Mouse (Mus musculus) monocyte, adult 59 days (primary cell): ENCODE data around the gene Agmat. TPM values are rescaled to one million over a fixed set of nuclear protein-coding genes. Genes with fewer than 3 reads are reported as not detected.

ENCODE experiments used
- total RNA-seq, 2 experiments: library from RNA; stranded (reverse); gene quantifications; one replicate each; pipeline ENCODE4 v1.2.4; 2023

Gene Agmat
- not detected for total RNA-seq

GRCm38 (mm10) chr4:141746578-141747346, at the start of gene Agmat:
Gene Agmat (plus strand): TSS chr4:141746672.

DNA sequence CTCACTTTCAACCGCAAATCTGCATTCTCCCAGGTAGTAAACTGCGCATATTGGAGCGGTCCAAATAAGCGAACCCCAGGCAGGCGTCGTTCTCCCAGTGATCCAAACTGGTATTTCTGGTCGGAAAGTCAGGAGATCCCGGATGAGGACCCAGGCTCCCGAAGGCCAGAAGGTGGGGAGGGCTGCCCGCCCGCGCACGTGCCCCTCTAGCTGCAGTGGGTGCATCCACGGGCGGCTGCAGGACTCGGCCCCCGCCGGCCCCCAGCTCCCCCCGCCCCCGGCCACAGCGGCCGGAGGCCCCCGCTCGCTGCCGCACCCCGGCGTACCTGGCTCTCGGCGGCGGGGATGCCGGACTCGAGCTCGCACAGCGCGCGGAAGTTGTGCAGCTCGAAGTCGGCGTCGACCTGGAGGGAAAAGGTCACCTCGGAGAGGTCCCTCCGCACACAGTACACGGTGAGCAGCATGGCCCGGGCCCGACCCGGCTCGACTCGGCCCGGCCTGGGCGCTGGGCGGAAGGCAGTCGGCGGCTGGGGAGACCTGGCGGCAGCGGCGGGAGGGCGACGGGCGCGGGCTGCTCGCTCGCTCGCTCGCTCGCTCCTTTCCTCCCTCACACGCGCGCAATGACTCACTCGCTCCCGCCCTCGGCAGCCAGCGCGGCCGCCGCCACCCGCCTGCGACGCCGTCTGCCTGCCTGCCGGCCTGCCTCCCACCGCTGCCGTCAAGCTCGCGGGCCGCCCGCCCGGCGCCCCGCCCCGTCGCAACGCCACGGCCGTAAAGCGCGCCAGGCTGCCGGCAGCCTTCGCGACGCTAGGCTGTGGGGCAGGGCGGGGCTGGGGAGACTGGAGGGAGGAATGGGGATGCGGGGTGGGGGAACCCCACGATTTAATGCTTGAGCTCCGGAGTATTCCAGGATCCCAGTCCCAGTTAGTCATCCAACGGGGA, 23.5 kb upstream of the Agmat start, which contains the start of gene Ddi2:
TSS of gene Ddi2 (minus strand) at position 689 of the 942 bp plus-strand sequence.

GRCm38 (mm10) chr4:141790524-141790990, 44.1 kb downstream of the Agmat start, which contains the start of gene Dnajc16:
Gene Dnajc16 (minus strand): TSS chr4:141790931.

DNA sequence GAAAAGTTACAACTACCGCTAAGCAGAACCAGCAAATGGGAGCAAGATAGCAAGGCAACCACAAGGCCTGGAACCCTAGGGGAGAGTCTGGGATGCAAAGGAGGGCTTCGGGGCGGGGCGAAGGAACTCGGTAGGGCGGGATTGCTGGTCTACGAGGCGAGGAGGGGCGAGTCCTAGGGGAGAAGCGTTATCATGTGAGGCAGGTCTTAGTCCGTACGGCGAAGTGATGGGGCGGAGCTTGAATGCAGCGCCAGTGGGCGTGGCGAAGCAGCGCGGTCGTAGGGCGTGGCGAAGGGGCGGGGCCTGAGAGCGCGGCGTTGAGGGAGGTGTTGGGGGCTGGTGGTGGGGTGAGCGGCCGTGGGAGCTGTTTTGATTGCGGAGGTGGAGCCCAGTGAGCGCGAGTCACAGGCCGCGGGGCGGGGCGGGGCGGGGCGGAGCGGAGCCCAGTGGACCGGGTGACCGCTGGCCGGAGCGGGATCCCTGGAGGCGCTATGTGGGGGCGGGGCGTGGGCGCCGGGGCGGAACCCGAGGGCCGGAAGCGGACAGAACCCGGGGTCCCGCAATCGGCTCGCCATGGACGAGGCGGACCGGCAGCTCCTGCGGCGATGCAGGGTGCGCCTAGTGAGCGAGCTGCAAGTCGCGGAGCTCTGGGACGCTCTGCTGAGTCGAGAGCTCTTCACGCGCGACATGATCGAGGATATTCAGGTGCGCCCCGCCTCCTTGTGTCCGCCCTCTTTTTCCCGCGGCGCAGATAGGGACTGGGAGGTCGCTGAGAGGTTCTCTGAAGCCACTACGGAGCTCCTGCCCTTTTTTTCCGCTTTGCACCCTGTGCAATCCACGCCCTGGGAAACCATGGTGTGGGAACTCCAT, 47.0 kb downstream of the Agmat start, which contains the start of gene Casp9:
TSS of gene Casp9 (plus strand) at position 331 of the 870 bp plus-strand sequence.

Other genes with a start within 250 kb of the Agmat start
- gene Spen, start 208.1 kb upstream of the Agmat start, total RNA-seq = 100 to 1,000 TPM; 118 to 124 TPM
- gene Fblim1, start 140.6 kb upstream of the Agmat start, total RNA-seq = 1 to 10 TPM; 6.3 to 6.5 TPM
- under 1 TPM in 1 of 2 experiments, not detected in 1; 0.70 TPM for gene Tmem82, start 128.0 kb upstream of the Agmat start, total RNA-seq
- under 1 TPM; 0.39 to 0.42 TPM for gene Slc25a34, start 122.9 kb upstream of the Agmat start, total RNA-seq
- gene Plekhm2, start 81.8 kb upstream of the Agmat start, total RNA-seq = 10 to 100 TPM; 84.6 to 96.6 TPM
- 1 to 10 TPM; 1.6 to 4.5 TPM for gene Rsc1a1, start 61.1 kb upstream of the Agmat start, total RNA-seq
- gene Ddi2, start 23.3 kb upstream of the Agmat start, total RNA-seq = 100 to 1,000 TPM in 1 of 2 experiments, 10 to 100 TPM in 1; 86.3 to 109 TPM
- 10 to 100 TPM; 10.7 to 13.2 TPM for gene Dnajc16, start 44.3 kb downstream of the Agmat start, total RNA-seq
- gene Casp9, start 46.9 kb downstream of the Agmat start, total RNA-seq = 10 to 100 TPM; 27.7 to 30.9 TPM
- 1 to 10 TPM in 1 of 2 experiments, not detected in 1; 2.8 TPM for gene Cela2a, start 79.5 kb downstream of the Agmat start, total RNA-seq
- not detected for gene Ctrc, start 99.7 kb downstream of the Agmat start, total RNA-seq
- 100 to 1,000 TPM; 233 to 254 TPM for gene Efhd2, start 128.2 kb downstream of the Agmat start, total RNA-seq